Mouse (Mus musculus) bone marrow macrophage, adult 2 months (primary cell): ENCODE measurements around the gene Ap5s1. TPM values are rescaled to one million over a fixed set of nuclear protein-coding genes. Genes with fewer than 3 reads are reported as not detected.

Experiments
- H3K27ac ChIP-seq: 2 replicates; pipeline ENCODE4 v1.5.1; 2012; ENCODE audit warnings: low read depth, low read length; ENCODE audit not compliant: insufficient read depth
- H3K4me1 ChIP-seq: 2 replicates; pipeline ENCODE4 v1.6.1; 2012; ENCODE audit warnings: low read length; ENCODE audit not compliant: control insufficient read depth, insufficient read depth
- H3K4me3 ChIP-seq: 2 replicates; pipeline ENCODE4 v1.5.1; 2012; ENCODE audit warnings: mild to moderate bottlenecking, low read length, moderate library complexity; ENCODE audit not compliant: insufficient read depth
- CTCF ChIP-seq: IDR thresholded peaks from 2 replicates; pipeline ENCODE4 v1.5.1; 2012; ENCODE audit warnings: low read depth, mild to moderate bottlenecking, low read length, moderate library complexity
- POLR2A ChIP-seq: IDR thresholded peaks from 2 replicates; pipeline ENCODE4 v1.6.1; 2012; ENCODE audit warnings: mild to moderate bottlenecking, low read depth, low read length, borderline replicate concordance
- polyA plus RNA-seq: library from polyadenylated mRNA; stranded (reverse); fragments of >200 nt; gene quantifications from 2 replicates; pipeline ENCODE4 v1.2.4, GENCODE M21; 2012; ENCODE audit not compliant: missing spikeins, insufficient read depth, insufficient read length

Ap5s1 gene
- polyA plus RNA-seq, 1 experiment, result 28.1 TPM

GRCm38 (mm10) chr2:131203816-131204409, 3.0 kb upstream of the Ap5s1 start:
- peak overlapping the region; percentile 25 for H3K4me3 ChIP-seq
- H3K4me1 ChIP-seq, result peaks cover 52% of the 10 kb centered on the region
- TF ChIP-seq CTCF (no peak), POLR2A (no peak)
- peak overlapping the region; percentile 98 for H3K27ac ChIP-seq

- Histone ChIP-seq H3K4me3 (peak overlapping the region; percentile 51), H3K4me1 (peaks cover 58% of the 10 kb centered on the region), H3K27ac (peak overlapping the region; percentile 98)
- no peak for TF ChIP-seq CTCF
- TF ChIP-seq POLR2A, result no peak
Observed at GRCm38 (mm10) chr2:131204410-131204981, 2.4 kb upstream of the Ap5s1 start.

GRCm38 (mm10) chr2:131205521-131206182, 1.2 kb upstream of the Ap5s1 start:
- Histone ChIP-seq H3K4me1 (peaks cover 61% of the 10 kb centered on the region), H3K27ac (peak overlapping the region; percentile 98), H3K4me3 (no peak overlapping the region)
- TF ChIP-seq CTCF, result no peak
- TF ChIP-seq POLR2A, result no peak

- H3K27ac ChIP-seq, result no peak overlapping the region
- TF ChIP-seq CTCF (no peak), POLR2A (no peak)
- no peak overlapping the region for H3K4me3 ChIP-seq
- H3K4me1 ChIP-seq, result peaks cover 60% of the 10 kb centered on the region
Observed at GRCm38 (mm10) chr2:131208356-131208755, 1.5 kb downstream of the Ap5s1 start.

- peaks cover 52% of the 10 kb centered on the region for H3K4me1 ChIP-seq
- H3K27ac ChIP-seq, result peak overlapping the region; percentile 93
- peak overlapping the region; percentile 62 for H3K4me3 ChIP-seq
- TF ChIP-seq POLR2A (no peak), CTCF (no peak)
Observed at GRCm38 (mm10) chr2:131209125-131209795, 2.4 kb downstream of the Ap5s1 start.

- TF ChIP-seq POLR2A (no peak), CTCF (peak; percentile 100)
- peaks cover 47% of the 10 kb centered on the region for H3K4me1 ChIP-seq
- H3K4me3 ChIP-seq, result peak overlapping the region; percentile 62
- peak overlapping the region; percentile 93 for H3K27ac ChIP-seq
Observed at GRCm38 (mm10) chr2:131209969-131210792, 3.3 kb downstream of the Ap5s1 start.

- Histone ChIP-seq H3K4me3 (peak overlapping the region; percentile 60), H3K4me1 (peaks cover 38% of the 10 kb centered on the region), H3K27ac (peak overlapping the region; percentile 86)
- no peak for TF ChIP-seq POLR2A
- TF ChIP-seq CTCF, result no peak
Observed at GRCm38 (mm10) chr2:131211026-131211615, 4.2 kb downstream of the Ap5s1 start.

- Histone ChIP-seq H3K4me1 (peaks cover 16% of the 10 kb centered on the region), H3K27ac (no peak overlapping the region), H3K4me3 (no peak overlapping the region)
- TF ChIP-seq POLR2A, result no peak
- no peak for TF ChIP-seq CTCF
Observed at GRCm38 (mm10) chr2:131213773-131214172, 6.9 kb downstream of the Ap5s1 start.
